Comparison of ENCODE assay signal across 10 mouse cellular contexts in the genomic region with DNA sequence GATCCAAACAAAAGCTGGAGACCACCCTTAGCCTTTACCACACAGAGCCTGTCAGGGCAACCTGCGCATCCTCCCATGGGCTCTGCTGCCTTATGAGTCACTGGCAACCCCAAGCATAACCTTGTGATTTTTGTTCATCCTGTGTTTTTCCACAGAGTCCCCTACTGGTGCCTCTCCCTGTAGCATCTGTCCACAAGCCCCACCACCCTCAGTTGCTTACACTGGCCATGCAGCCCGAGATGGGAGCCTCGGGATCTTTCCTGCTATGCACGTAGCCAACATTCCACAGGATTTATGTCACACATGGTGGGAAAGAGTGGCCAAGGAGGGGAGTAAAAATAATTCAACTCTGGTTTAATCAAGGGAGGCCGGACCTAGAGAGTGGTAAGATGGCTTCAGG.
DNase-seq lines count a peak whose midpoint lies in the region; ATAC-seq and TF ChIP-seq lines count a peak whose summit lies in the region.
"Had no signal": no experiment of that assay in that cellular context is flagged by ENCODE, and none has a peak within 500 bp of the region (broad histone marks: within the 10 kb centered on the region; RNA-seq: fewer than 3 reads in every experiment).

No protein-coding gene starts in this region.

- no peak for ATAC-seq in hindbrain, embryonic 12.5 days (ENCODE audit: low FRiP score)
- ATAC-seq in hindbrain, embryonic 13.5 days (ENCODE audit: low FRiP score), result no peak
- peak; percentile 52; the same call in 1 of the 2 replicates for ATAC-seq in limb, embryonic 13.5 days (ENCODE audit: low FRiP score, low read depth)

- TF ChIP-seq CTCF in heart, adult 2 months (IDR thresholded peaks at IDR 0.05), result peak; percentile 32; the same call in 1 of the 2 replicates

- no peak overlapping the region for H3K4me3 ChIP-seq in hindbrain, embryonic 12.5 days
- no peak overlapping the region for H3K4me3 ChIP-seq in hindbrain, embryonic 13.5 days
- H3K4me3 ChIP-seq in embryonic facial prominence, embryonic 10.5 days, result no peak overlapping the region
- H3K4me3 ChIP-seq in heart, adult 2 months, result no peak overlapping the region
- H3K4me3 ChIP-seq in limb, embryonic 13.5 days, result no peak overlapping the region

- H3K27me3 ChIP-seq in hindbrain, embryonic 12.5 days, result no peaks in the 10 kb centered on the region
- H3K27me3 ChIP-seq in hindbrain, embryonic 13.5 days, result no peaks in the 10 kb centered on the region
- H3K27me3 ChIP-seq in embryonic facial prominence, embryonic 10.5 days (replicated peaks; ENCODE audit: low read depth, poor library complexity, severe bottlenecking), result no peaks in the 10 kb centered on the region
- H3K27me3 ChIP-seq in heart, adult 2 months (ENCODE audit: control insufficient read depth, insufficient read depth, low read length), result no peaks in the 10 kb centered on the region
- 0 out of 2 replicates have a peak, but pooled peaks cover 14% of the 10 kb centered on the region for H3K27me3 ChIP-seq in limb, embryonic 13.5 days

- 69% methylated on average over 5 of the region's 5 CpGs for WGBS in hindbrain, embryonic 12.5 days
- WGBS in hindbrain, embryonic 13.5 days, result 64% methylated on average over 5 of the region's 5 CpGs
- whole genome bisulfite sequencing in embryonic facial prominence, embryonic 10.5 days, result 73% methylated on average over 5 of the region's 5 CpGs
- 31% methylated on average over 5 of the region's 5 CpGs for WGBS in heart, adult 2 months
- WGBS in limb, embryonic 13.5 days, result 44% methylated on average over 5 of the region's 5 CpGs

- H3K4me1 ChIP-seq in hindbrain, embryonic 12.5 days, result peaks cover 7% of the 10 kb centered on the region; the same call in 1 of the 2 replicates
- H3K4me1 ChIP-seq in hindbrain, embryonic 13.5 days (replicated peaks), result 0 out of 2 replicates have a peak, but pooled peaks cover 4% of the 10 kb centered on the region
- peaks cover 36% of the 10 kb centered on the region for H3K4me1 ChIP-seq in embryonic facial prominence, embryonic 10.5 days
- H3K4me1 ChIP-seq in heart, adult 2 months (ENCODE audit: control insufficient read depth, insufficient read depth, low read length), result peaks cover 3% of the 10 kb centered on the region
- peaks cover 27% of the 10 kb centered on the region for H3K4me1 ChIP-seq in limb, embryonic 13.5 days

- peak; percentile 7 for DNase-seq in embryonic facial prominence, embryonic 10.5 days (ENCODE audit: low spot score)
- peak; percentile 53 to 72 for DNase-seq in heart, adult 2 months
- DNase-seq in frontal cortex, postnatal 10 days (ENCODE audit: low spot score in 2 of 2), result no peak
- no peak for DNase-seq in urinary bladder, postnatal 14 days (ENCODE audit: low spot score)
- no peak for DNase-seq in layer of hippocampus, adult 18-20 months (ENCODE audit: low spot score in 2 of 2)
- DNase-seq: layer of hippocampus, adult 9-11 months had no signal

- no peak overlapping the region for H3K4me2 ChIP-seq in hindbrain, embryonic 12.5 days (replicated peaks)
- no peak overlapping the region for H3K4me2 ChIP-seq in hindbrain, embryonic 13.5 days
- H3K4me2 ChIP-seq in limb, embryonic 13.5 days (replicated peaks), result no peak overlapping the region

- TF ChIP-seq EP300 in heart, adult 2 months (IDR thresholded peaks at IDR 0.05; ENCODE audit: insufficient read depth, low read depth, low read length), result no peak

- H3K36me3 ChIP-seq in hindbrain, embryonic 12.5 days, result no peaks in the 10 kb centered on the region
- no peaks in the 10 kb centered on the region for H3K36me3 ChIP-seq in hindbrain, embryonic 13.5 days
- no peaks in the 10 kb centered on the region for H3K36me3 ChIP-seq in embryonic facial prominence, embryonic 10.5 days (replicated peaks)
- no peaks in the 10 kb centered on the region for H3K36me3 ChIP-seq in heart, adult 2 months (ENCODE audit: control insufficient read depth, insufficient read depth, low read length)
- no peaks in the 10 kb centered on the region for H3K36me3 ChIP-seq in limb, embryonic 13.5 days

- no peak overlapping the region for H3K9ac ChIP-seq in hindbrain, embryonic 12.5 days
- no peak overlapping the region for H3K9ac ChIP-seq in hindbrain, embryonic 13.5 days
- H3K9ac ChIP-seq in heart, adult 2 months (ENCODE audit: low read depth, low read length), result no peak overlapping the region
- H3K9ac ChIP-seq in limb, embryonic 13.5 days, result no peak overlapping the region

- no peaks in the 10 kb centered on the region for H3K9me3 ChIP-seq in hindbrain, embryonic 12.5 days (replicated peaks)
- no peaks in the 10 kb centered on the region for H3K9me3 ChIP-seq in hindbrain, embryonic 13.5 days
- no peaks in the 10 kb centered on the region for H3K9me3 ChIP-seq in embryonic facial prominence, embryonic 10.5 days
- no peaks in the 10 kb centered on the region for H3K9me3 ChIP-seq in limb, embryonic 13.5 days

- peak overlapping the region; percentile 31; the same call in 1 of the 2 replicates for H3K27ac ChIP-seq in hindbrain, embryonic 12.5 days
- no peak overlapping the region for H3K27ac ChIP-seq in hindbrain, embryonic 13.5 days
- H3K27ac ChIP-seq in embryonic facial prominence, embryonic 10.5 days (replicated peaks), result peak overlapping the region; percentile 72
- peak overlapping the region; percentile 72 for H3K27ac ChIP-seq in heart, adult 2 months
- peak overlapping the region; percentile 87 for H3K27ac ChIP-seq in limb, embryonic 13.5 days
- H3K27ac ChIP-seq: macrophage had no signal

- H3K79me2 ChIP-seq in heart, adult 2 months (replicated peaks; ENCODE audit: control insufficient read depth, insufficient read depth, low read length), result no peaks in the 10 kb centered on the region

- TF ChIP-seq POLR2A in heart, adult 2 months (IDR thresholded peaks at IDR 0.05; ENCODE audit: insufficient read depth, low read depth, low read length), result no peak

- intact Hi-C loops in heart, adult 2 months (cut with DNase I), result no loop called here

Comparison
In these comparisons a context has a peak if more than half of its experiments do, and no peak if none do; other contexts are left out.
1. DNase-seq: peak in embryonic facial prominence, embryonic 10.5 days (single experiment) and heart, adult 2 months (2 of 2); none in frontal cortex, postnatal 10 days (0 of 2), urinary bladder, postnatal 14 days (single experiment) and layer of hippocampus, adult 18-20 months (0 of 2).